Mouse (Mus musculus): ENCODE data around the gene Gm17324. TPM values are rescaled to one million over a fixed set of nuclear protein-coding genes. Genes with fewer than 3 reads are reported as not detected.

The Gm17324 gene
- not detected for polyA plus RNA-seq (2017; shearing (Covaris generic))

GRCm38 (mm10) chr9:78447973-78448873 is at the start of gene Gm17324, which contains the start of gene Mto1:
Gene Gm17324, minus strand, starts transcription at chr9:78448786.
Gene Mto1, plus strand, starts transcription at chr9:78448208.

GRCm38 (mm10) chr9:78488890-78489420 is 40.4 kb upstream of the Gm17324 start, which contains the start of gene Eef1a1:
Gene Eef1a1, minus strand, starts transcription at chr9:78489151.

GRCm38 (mm10) chr9:78442579-78443392 is 5.8 kb downstream of the Gm17324 start, which contains the start of gene Cgas:
Gene Cgas, minus strand, starts transcription at chr9:78443237.

Other genes with a start within 250 kb of the Gm17324 start
- not detected for gene Gsta1, start 218.1 kb downstream of the Gm17324 start, polyA plus RNA-seq (2017; shearing (Covaris generic))
- not detected for gene Gm3776, start 191.7 kb downstream of the Gm17324 start, polyA plus RNA-seq (2017; shearing (Covaris generic))
- not detected for gene Gm10639, start 158.9 kb downstream of the Gm17324 start, polyA plus RNA-seq (2017; shearing (Covaris generic))
- gene Omt2a, start 134.0 kb downstream of the Gm17324 start, polyA plus RNA-seq (2017; shearing (Covaris generic)) = not detected
- gene Omt2b, start 121.2 kb downstream of the Gm17324 start, polyA plus RNA-seq (2017; shearing (Covaris generic)) = not detected
- gene Gsta2, start 93.0 kb downstream of the Gm17324 start, polyA plus RNA-seq (2017; shearing (Covaris generic)) = not detected
- not detected for gene Dppa5a, start 80.6 kb downstream of the Gm17324 start, polyA plus RNA-seq (2017; shearing (Covaris generic))
- not detected for gene Ooep, start 70.1 kb downstream of the Gm17324 start, polyA plus RNA-seq (2017; shearing (Covaris generic))
- gene Ddx43, start 53.0 kb downstream of the Gm17324 start, polyA plus RNA-seq (2017; shearing (Covaris generic)) = 2.8 TPM
- 1.3 TPM for gene Cgas, start 5.5 kb downstream of the Gm17324 start, polyA plus RNA-seq (2017; shearing (Covaris generic))
- 9.6 TPM for gene Mto1, start 578 bp downstream of the Gm17324 start, polyA plus RNA-seq (2017; shearing (Covaris generic))
- gene Eef1a1, start 40.4 kb upstream of the Gm17324 start, polyA plus RNA-seq (2017; shearing (Covaris generic)) = 5,755 TPM
- gene Slc17a5, start 139.3 kb upstream of the Gm17324 start, polyA plus RNA-seq (2017; shearing (Covaris generic)) = 16.7 TPM
- gene Cd109, start 166.8 kb upstream of the Gm17324 start, polyA plus RNA-seq (2017; shearing (Covaris generic)) = 0.42 TPM

Measured in CD4-positive, CD25-positive, alpha-beta regulatory T cell, adult 9 weeks (primary cell).